Mouse (Mus musculus): ENCODE results near the gene Dkk3.

Gene Dkk3

GRCm38 (mm10) chr7:112074868-112075267 is 84.0 kb downstream of the Dkk3 start:
- in situ Hi-C loops (cut with MboI, MseI), result no loop called here
